Mouse (Mus musculus) embryonic facial prominence, embryonic 14.5 days (tissue): ENCODE measurements around the gene Tnc. TPM values are rescaled to one million over a fixed set of nuclear protein-coding genes. Genes with fewer than 3 reads are reported as not detected.
A peak's percentile ranks its signal among the peaks of the same experiment; 100 is the strongest.

Experiments
- ATAC-seq: fragments of 200-750 bp; cut with Nextera tagmentation; 2 replicates; pipeline ENCODE4 v1.8.0; 2017; ENCODE audit warnings: low read depth, moderate number of reproducible peaks, moderate TSS enrichment
- DNase-seq: peaks from one replicate; pipeline ENCODE4 v3.0.0-alpha.2; 2015; ENCODE audit warnings: low spot score
- H3K27ac ChIP-seq: fragments of 300-500 bp; sonication (generic); replicated peaks from 2 replicates; pipeline ENCODE4 v1.5.1; 2014; ENCODE audit warnings: low read depth, mild to moderate bottlenecking, low read length, moderate library complexity
- H3K27me3 ChIP-seq: fragments of 300-500 bp; sonication (generic); replicated peaks from 2 replicates; pipeline ENCODE4 v1.6.1; 2014; ENCODE audit warnings: low read length; ENCODE audit not compliant: control insufficient read depth, insufficient read depth
- H3K36me3 ChIP-seq: fragments of 300-500 bp; sonication (generic); 2 replicates; pipeline ENCODE4 v1.6.1; 2014; ENCODE audit warnings: low read length, mixed read lengths; ENCODE audit not compliant: control insufficient read depth, insufficient read depth
- H3K4me1 ChIP-seq: fragments of 300-500 bp; sonication (generic); 2 replicates; pipeline ENCODE4 v1.6.1; 2014; ENCODE audit warnings: antibody characterized with exemption, low read length; ENCODE audit not compliant: control insufficient read depth, insufficient read depth
- H3K4me2 ChIP-seq: fragments of 300-500 bp; sonication (generic); 2 replicates; pipeline ENCODE4 v1.6.1; 2014; ENCODE audit warnings: low read depth, mild to moderate bottlenecking, low read length, moderate library complexity, mixed read lengths
- H3K4me3 ChIP-seq: fragments of 300-500 bp; sonication (generic); 2 replicates; pipeline ENCODE4 v1.5.1; 2014; ENCODE audit warnings: low read depth, mild to moderate bottlenecking, low read length
- H3K9ac ChIP-seq: fragments of 300-500 bp; sonication (generic); 2 replicates; pipeline ENCODE4 v1.6.1; 2014; ENCODE audit warnings: low read depth, mild to moderate bottlenecking, low read length, moderate library complexity, mixed read lengths
- H3K9me3 ChIP-seq: fragments of 300-500 bp; sonication (generic); 2 replicates; pipeline ENCODE4 v1.6.1; 2016; ENCODE audit warnings: low read length; ENCODE audit not compliant: control insufficient read depth
- WGBS: fragments of 180-500 bp; shearing (Covaris S2); extraction: QIAGEN DNeasy Blood & Tissue Kit; methylation state at CpG from one replicate; pipeline ENCODE4 v1.1.7; 2014; 5-methylcytosine and 5-hydroxymethylcytosine counted together
- polyA plus RNA-seq: library from polyadenylated mRNA; unstranded; fragments of >200 nt; fragmentation: Nextera tagmentation; extraction: Ambion mirVana; gene quantifications from 2 replicates; pipeline ENCODE4 v1.2.1, GENCODE M21; 2014

Gene Tnc
- 95.7 and 97.5 TPM in 2 replicates for polyA plus RNA-seq

GRCm38 (mm10) chr4:64046831-64047493 lies at the start of gene Tnc:
TSS of gene Tnc (minus strand) at chr4:64047015.
- Histone ChIP-seq H3K4me1 (peaks cover 19% of the 10 kb centered on the region), H3K9me3 (no peaks in the 10 kb centered on the region), H3K27me3 (no peaks in the 10 kb centered on the region), H3K4me3 (peak within 1 kb of the TSS; percentile 49), H3K36me3 (no peaks in the 10 kb centered on the region), H3K9ac (peak within 1 kb of the TSS; percentile 72), H3K4me2 (peak within 1 kb of the TSS; percentile 73), H3K27ac (peak within 1 kb of the TSS; percentile 80)
- DNase-seq (peak; percentile 97), ATAC-seq (peak; percentile 92)
- 1% methylated on average over 26 of the region's 26 CpGs for WGBS

DNA sequence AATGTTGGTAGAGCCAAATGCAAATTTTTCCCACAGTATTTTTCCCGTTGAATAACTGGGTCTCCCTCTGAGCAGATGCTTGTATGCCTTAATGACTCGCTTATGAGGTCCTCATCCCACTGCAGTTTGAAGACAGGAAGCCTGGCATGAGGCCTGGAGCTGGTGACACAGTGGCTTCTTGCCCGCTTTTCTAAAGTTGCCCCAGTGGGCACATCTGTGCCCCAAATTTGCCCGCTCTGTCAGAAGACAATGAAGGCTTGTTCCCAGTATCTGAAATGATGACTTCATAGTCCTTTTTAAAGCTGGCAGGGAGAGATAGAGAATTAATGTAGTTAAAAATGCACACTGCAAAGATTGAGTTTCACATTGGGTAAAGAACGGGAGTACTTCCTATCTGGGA lies 47.4 kb upstream of the Tnc start:
- ATAC-seq (no peak), DNase-seq (peak; percentile 19)
- H3K36me3 ChIP-seq: no peaks in the 10 kb centered on the region
- H3K27me3 ChIP-seq: no peaks in the 10 kb centered on the region
- H3K9ac ChIP-seq: no peak overlapping the region
- H3K4me1 ChIP-seq: no peaks in the 10 kb centered on the region
- H3K9me3 ChIP-seq: no peaks in the 10 kb centered on the region
- WGBS: 79% methylated on average over 5 of the region's 5 CpGs
- no peak overlapping the region for H3K4me2 ChIP-seq
- H3K4me3 ChIP-seq: no peak overlapping the region
- H3K27ac ChIP-seq: no peak overlapping the region

GRCm38 (mm10) chr4:64092857-64093256 lies 46.0 kb upstream of the Tnc start:
- H3K36me3 ChIP-seq: no peaks in the 10 kb centered on the region
- H3K9me3 ChIP-seq: no peaks in the 10 kb centered on the region
- H3K4me2 ChIP-seq: no peak overlapping the region
- H3K4me3 ChIP-seq: no peak overlapping the region
- H3K4me1 ChIP-seq: no peaks in the 10 kb centered on the region
- DNase-seq: peak; percentile 38
- ATAC-seq: peak; percentile 33; the same call in 1 of the 2 replicates
- WGBS: 52% methylated on average over 1 of the region's 1 CpGs
- H3K27ac ChIP-seq: no peak overlapping the region
- no peak overlapping the region for H3K9ac ChIP-seq
- H3K27me3 ChIP-seq: no peaks in the 10 kb centered on the region

DNA sequence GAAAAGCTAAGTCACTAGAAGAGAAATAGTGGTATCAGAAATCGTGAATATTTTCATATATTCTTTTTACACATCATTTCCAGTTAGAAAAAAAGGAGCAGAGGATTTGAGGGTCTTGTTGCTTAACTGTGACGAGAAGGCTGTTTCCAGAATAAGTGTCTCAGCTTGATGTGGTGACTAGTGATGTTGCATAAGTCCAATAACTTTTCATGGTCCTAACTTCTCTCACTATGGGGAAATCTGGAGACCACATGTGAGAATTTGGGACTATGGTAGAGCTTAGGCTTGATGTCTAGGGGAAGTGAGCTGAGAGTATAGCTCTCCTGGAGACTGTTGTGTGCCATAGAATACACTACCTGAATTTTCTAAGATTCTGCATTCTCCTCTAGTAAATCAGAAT lies 42.6 kb upstream of the Tnc start:
- DNase-seq (no peak), ATAC-seq (no peak)
- H3K27ac ChIP-seq: no peak overlapping the region
- no peak overlapping the region for H3K4me2 ChIP-seq
- H3K4me3 ChIP-seq: no peak overlapping the region
- no peaks in the 10 kb centered on the region for H3K9me3 ChIP-seq
- H3K4me1 ChIP-seq: no peaks in the 10 kb centered on the region
- H3K36me3 ChIP-seq: no peaks in the 10 kb centered on the region
- no peak overlapping the region for H3K9ac ChIP-seq
- H3K27me3 ChIP-seq: no peaks in the 10 kb centered on the region
- 64% methylated on average over 2 of the region's 2 CpGs for WGBS

GRCm38 (mm10) chr4:64087675-64088074 lies 40.9 kb upstream of the Tnc start:
- H3K36me3 ChIP-seq: no peaks in the 10 kb centered on the region
- ATAC-seq (no peak), DNase-seq (no peak)
- no peak overlapping the region for H3K27ac ChIP-seq
- 91% methylated on average over 2 of the region's 2 CpGs for WGBS
- H3K9ac ChIP-seq: no peak overlapping the region
- no peak overlapping the region for H3K4me3 ChIP-seq
- H3K4me2 ChIP-seq: no peak overlapping the region
- no peaks in the 10 kb centered on the region for H3K9me3 ChIP-seq
- no peaks in the 10 kb centered on the region for H3K27me3 ChIP-seq
- H3K4me1 ChIP-seq: no peaks in the 10 kb centered on the region

DNA sequence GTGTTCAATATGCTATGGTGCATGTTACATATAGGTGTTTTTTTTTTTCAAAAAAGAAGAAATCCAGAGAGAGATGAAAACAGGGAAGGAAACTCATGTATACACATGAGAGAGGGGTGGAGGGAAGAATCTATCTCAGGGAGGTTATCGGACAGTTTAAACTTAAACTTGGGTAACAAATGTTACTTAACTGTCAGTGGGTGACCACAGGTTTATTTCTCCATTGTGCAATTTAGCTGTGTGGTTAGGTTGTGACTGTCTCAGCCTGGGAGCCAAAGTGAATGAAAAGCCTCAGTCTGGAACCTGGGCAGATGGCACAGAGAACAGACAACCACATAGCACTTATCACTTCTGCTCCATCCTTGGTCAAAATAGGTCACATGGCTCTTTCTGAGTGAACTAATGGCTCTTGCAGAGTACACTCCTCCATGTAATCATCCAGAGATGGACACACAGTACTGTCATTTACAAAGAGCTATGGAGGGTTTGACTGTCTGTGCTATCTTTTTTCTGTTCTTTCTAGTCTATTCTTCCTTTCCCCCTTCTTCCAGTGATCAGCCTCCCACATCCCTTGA lies 39.3 kb upstream of the Tnc start:
- no peak overlapping the region for H3K9ac ChIP-seq
- WGBS: 88% methylated on average over 1 of the region's 1 CpGs
- H3K27ac ChIP-seq: no peak overlapping the region
- DNase-seq: no peak
- no peak for ATAC-seq
- no peaks in the 10 kb centered on the region for H3K9me3 ChIP-seq
- no peak overlapping the region for H3K4me3 ChIP-seq
- no peaks in the 10 kb centered on the region for H3K36me3 ChIP-seq
- H3K4me2 ChIP-seq: no peak overlapping the region
- H3K27me3 ChIP-seq: no peaks in the 10 kb centered on the region
- H3K4me1 ChIP-seq: no peaks in the 10 kb centered on the region

DNA sequence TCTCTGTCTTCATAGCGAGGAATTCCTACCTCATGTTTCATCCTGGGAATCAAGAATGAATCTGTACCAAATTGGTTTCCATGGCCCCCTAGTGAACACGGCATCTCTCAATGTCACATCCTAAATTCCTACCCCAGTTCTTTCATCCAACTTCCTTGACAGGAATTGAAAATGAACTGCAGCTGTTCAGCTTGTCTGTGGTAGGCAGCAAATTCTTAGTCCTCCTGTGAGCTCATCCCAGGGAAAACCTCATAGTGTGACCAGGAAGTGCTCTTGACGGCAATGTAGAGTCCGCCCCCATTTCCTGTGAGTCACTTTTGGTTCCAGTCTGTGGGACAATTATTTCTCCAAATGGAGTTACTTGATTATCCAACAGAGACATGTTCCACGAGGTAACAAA lies 37.0 kb upstream of the Tnc start:
- no peaks in the 10 kb centered on the region for H3K4me1 ChIP-seq
- no peak overlapping the region for H3K27ac ChIP-seq
- H3K4me3 ChIP-seq: no peak overlapping the region
- 50% methylated on average over 5 of the region's 5 CpGs for WGBS
- H3K9ac ChIP-seq: no peak overlapping the region
- H3K36me3 ChIP-seq: no peaks in the 10 kb centered on the region
- ATAC-seq (no peak), DNase-seq (no peak)
- H3K4me2 ChIP-seq: no peak overlapping the region
- H3K9me3 ChIP-seq: no peaks in the 10 kb centered on the region
- H3K27me3 ChIP-seq: no peaks in the 10 kb centered on the region

DNA sequence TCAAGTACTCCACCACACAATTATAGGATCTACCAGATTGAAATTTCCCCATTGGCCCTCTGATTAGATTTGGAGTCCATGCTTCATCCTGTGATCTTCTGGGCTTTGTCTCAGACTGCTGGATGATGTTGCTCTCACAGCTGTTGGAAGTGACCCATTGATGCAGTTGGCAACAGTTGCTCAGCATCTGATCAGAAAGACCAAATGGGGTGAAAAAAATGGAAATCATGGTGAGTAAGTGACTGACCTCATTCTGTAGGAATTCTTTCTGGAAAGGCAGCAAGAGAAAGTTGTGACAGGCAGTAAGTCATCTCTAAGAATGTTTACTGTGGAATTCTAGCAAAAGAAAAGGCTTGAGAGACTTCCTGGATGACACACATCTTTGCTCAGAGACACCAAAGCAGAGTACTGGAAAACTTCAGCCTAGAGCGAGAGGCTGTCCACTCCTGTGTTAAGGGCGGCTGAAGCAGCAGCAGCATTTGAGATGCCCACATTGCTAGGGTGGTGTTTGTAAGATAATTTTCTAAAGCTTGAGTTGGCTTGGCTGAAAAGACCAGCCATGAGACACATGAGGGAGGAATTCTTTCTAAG lies 31.3 kb upstream of the Tnc start:
- H3K4me3 ChIP-seq: no peak overlapping the region
- ATAC-seq: no peak
- no peak overlapping the region for H3K4me2 ChIP-seq
- no peaks in the 10 kb centered on the region for H3K9me3 ChIP-seq
- no peak overlapping the region for H3K9ac ChIP-seq
- no peaks in the 10 kb centered on the region for H3K27me3 ChIP-seq
- no peak overlapping the region for H3K27ac ChIP-seq
- H3K36me3 ChIP-seq: no peaks in the 10 kb centered on the region
- DNase-seq: peak; percentile 67
- 82% methylated on average over 2 of the region's 2 CpGs for WGBS
- H3K4me1 ChIP-seq: peaks cover 7% of the 10 kb centered on the region; the same call in 1 of the 2 replicates
